Mouse (Mus musculus) hindbrain, postnatal 0 days (tissue): ENCODE measurements around the gene Platr17. TPM values are rescaled to one million over a fixed set of nuclear protein-coding genes. Genes with fewer than 3 reads are reported as not detected.
A peak's percentile ranks its signal among the peaks of the same experiment; 100 is the strongest.

Experiments
- ATAC-seq: fragments of 200-750 bp; cut with Nextera tagmentation; 2 replicates; pipeline ENCODE4 v1.8.0; 2017; ENCODE audit warnings: mild to moderate bottlenecking, moderate TSS enrichment, moderate library complexity
- DNase-seq: peaks from one replicate; pipeline ENCODE4 v3.0.0-alpha.2; 2015; ENCODE audit warnings: low spot score
- H3K27ac ChIP-seq: fragments of 300-500 bp; sonication (generic); 2 replicates; pipeline ENCODE4 v1.5.1; 2014; ENCODE audit warnings: mild to moderate bottlenecking
- H3K27me3 ChIP-seq: fragments of 300-500 bp; sonication (generic); 2 replicates; pipeline ENCODE4 v1.6.1; 2014; ENCODE audit warnings: low read length, mixed read lengths; ENCODE audit not compliant: insufficient read depth
- H3K36me3 ChIP-seq: fragments of 300-500 bp; sonication (generic); 2 replicates; pipeline ENCODE4 v1.6.1; 2014; ENCODE audit warnings: low read length, mixed read lengths; ENCODE audit not compliant: insufficient read depth
- H3K4me1 ChIP-seq: fragments of 300-500 bp; sonication (generic); 2 replicates; pipeline ENCODE4 v1.6.1; 2014; ENCODE audit warnings: antibody characterized with exemption, low read length, mixed read lengths; ENCODE audit not compliant: insufficient read depth
- H3K4me2 ChIP-seq: fragments of 300-500 bp; sonication (generic); 2 replicates; pipeline ENCODE4 v1.6.1; 2014; ENCODE audit warnings: low read depth, mild to moderate bottlenecking, low read length, moderate library complexity, mixed read lengths
- H3K4me3 ChIP-seq: fragments of 300-500 bp; sonication (generic); 2 replicates; pipeline ENCODE4 v1.5.1; 2014; ENCODE audit warnings: low read length
- H3K9ac ChIP-seq: fragments of 300-500 bp; sonication (generic); replicated peaks from 2 replicates; pipeline ENCODE4 v1.6.1; 2014; ENCODE audit warnings: mild to moderate bottlenecking, low read length, moderate library complexity, mixed read lengths
- H3K9me3 ChIP-seq: fragments of 300-500 bp; sonication (generic); 2 replicates; pipeline ENCODE4 v1.6.1; 2016; ENCODE audit warnings: low read length, mixed read lengths
- CTCF ChIP-seq: IDR thresholded peaks from 2 replicates; pipeline ENCODE4 v1.5.1; 2016; ENCODE audit warnings: antibody characterized with exemption, control low read depth, low read depth
- WGBS: fragments of 180-500 bp; shearing (Covaris S2); extraction: QIAGEN DNeasy Blood & Tissue Kit; methylation state at CpG from one replicate; pipeline ENCODE4 v1.1.7; 2014; 5-methylcytosine and 5-hydroxymethylcytosine counted together
- polyA plus RNA-seq: library from polyadenylated mRNA; unstranded; fragments of >200 nt; fragmentation: Nextera tagmentation; extraction: Ambion mirVana; gene quantifications from 2 replicates; pipeline ENCODE4 v1.2.1, GENCODE M21; 2015
- total RNA-seq: library from RNA; depleted of rRNA; stranded (reverse); fragments of >200 nt; gene quantifications from 2 replicates; pipeline ENCODE4 v1.2.3, GENCODE M21; 2014

Gene Platr17
- total and polyA plus RNA-seq, 2 experiments from 2014 or later = 0.88 TPM; not detected in 1

- H3K4me3 ChIP-seq = no peak overlapping the region
- H3K36me3 ChIP-seq = no peaks in the 10 kb centered on the region
- no peak overlapping the region for H3K9ac ChIP-seq
- TF ChIP-seq CTCF = no peak
- H3K4me1 ChIP-seq = 0 out of 2 replicates have a peak, but pooled peaks cover 5% of the 10 kb centered on the region
- 86% methylated on average over 7 of the region's 7 CpGs for WGBS
- DNase-seq = no peak
- no peak overlapping the region for H3K27ac ChIP-seq
- no peak overlapping the region for H3K4me2 ChIP-seq
- H3K27me3 ChIP-seq = no peaks in the 10 kb centered on the region
- ATAC-seq = no peak
- no peaks in the 10 kb centered on the region for H3K9me3 ChIP-seq
Observed at GRCm38 (mm10) chr17:33921361-33921760, 16.4 kb downstream of the Platr17 start.

GRCm38 (mm10) chr17:33924577-33925283, 19.8 kb downstream of the Platr17 start:
- 77% methylated on average over 10 of the region's 10 CpGs for WGBS
- no peaks in the 10 kb centered on the region for H3K9me3 ChIP-seq
- H3K36me3 ChIP-seq = peaks cover 7% of the 10 kb centered on the region; the same call in 1 of the 2 replicates
- no peak overlapping the region for H3K4me3 ChIP-seq
- H3K4me2 ChIP-seq = no peak overlapping the region
- peak; percentile 72 for TF ChIP-seq CTCF
- ATAC-seq = no peak
- H3K4me1 ChIP-seq = no peaks in the 10 kb centered on the region
- no peaks in the 10 kb centered on the region for H3K27me3 ChIP-seq
- H3K27ac ChIP-seq = no peak overlapping the region
- peak; percentile 53 for DNase-seq
- no peak overlapping the region for H3K9ac ChIP-seq

GRCm38 (mm10) chr17:33925406-33926116, 20.6 kb downstream of the Platr17 start:
- ATAC-seq (no peak), DNase-seq (no peak)
- no peaks in the 10 kb centered on the region for H3K9me3 ChIP-seq
- 84% methylated on average over 21 of the region's 21 CpGs for WGBS
- H3K36me3 ChIP-seq = peaks cover 7% of the 10 kb centered on the region; the same call in 1 of the 2 replicates
- H3K4me1 ChIP-seq = no peaks in the 10 kb centered on the region
- H3K4me2 ChIP-seq = no peak overlapping the region
- no peak overlapping the region for H3K27ac ChIP-seq
- no peaks in the 10 kb centered on the region for H3K27me3 ChIP-seq
- peak; percentile 21; the same call in 1 of the 2 replicates for TF ChIP-seq CTCF
- no peak overlapping the region for H3K4me3 ChIP-seq
- H3K9ac ChIP-seq = no peak overlapping the region

GRCm38 (mm10) chr17:33926207-33926932, 21.4 kb downstream of the Platr17 start:
- no peak for DNase-seq
- no peak for ATAC-seq
- Histone ChIP-seq H3K9ac (no peak overlapping the region), H3K4me1 (no peaks in the 10 kb centered on the region), H3K4me3 (no peak overlapping the region), H3K9me3 (no peaks in the 10 kb centered on the region), H3K27me3 (no peaks in the 10 kb centered on the region), H3K27ac (no peak overlapping the region), H3K4me2 (no peak overlapping the region), H3K36me3 (peaks cover 7% of the 10 kb centered on the region; the same call in 1 of the 2 replicates)
- WGBS = 75% methylated on average over 17 of the region's 17 CpGs
- TF ChIP-seq CTCF = no peak

- Histone ChIP-seq H3K4me1 (no peaks in the 10 kb centered on the region), H3K9me3 (no peaks in the 10 kb centered on the region), H3K9ac (peak overlapping the region; percentile 86), H3K36me3 (peaks cover 12% of the 10 kb centered on the region; the same call in 1 of the 2 replicates), H3K4me3 (peak overlapping the region; percentile 89), H3K27me3 (no peaks in the 10 kb centered on the region), H3K4me2 (peak overlapping the region; percentile 100), H3K27ac (no peak overlapping the region)
- DNase-seq (no peak), ATAC-seq (no peak)
- 62% methylated on average over 21 of the region's 21 CpGs for WGBS
- no peak for TF ChIP-seq CTCF
Observed at GRCm38 (mm10) chr17:33928251-33928947, 23.5 kb downstream of the Platr17 start.
